Mouse (Mus musculus) heart, postnatal 4 days (tissue): ENCODE measurements at regions not wholly inside any gene's neighbourhood (a gene's known extent, or its start where the extent isn't known, plus 50 kb on each side); places are given as distances from the start of the nearest gene placed in this dataset.
A peak's percentile ranks its signal among the peaks of the same experiment; 100 is the strongest.
"Not testable (repeated sequence)": the region's sequence is repeated elsewhere in the genome, so short reads cannot be mapped to it uniquely, and the experiment has no call there.

Source experiments
- DNase-seq: peaks from one replicate; pipeline ENCODE4 v3.0.0; 2021

DNA sequence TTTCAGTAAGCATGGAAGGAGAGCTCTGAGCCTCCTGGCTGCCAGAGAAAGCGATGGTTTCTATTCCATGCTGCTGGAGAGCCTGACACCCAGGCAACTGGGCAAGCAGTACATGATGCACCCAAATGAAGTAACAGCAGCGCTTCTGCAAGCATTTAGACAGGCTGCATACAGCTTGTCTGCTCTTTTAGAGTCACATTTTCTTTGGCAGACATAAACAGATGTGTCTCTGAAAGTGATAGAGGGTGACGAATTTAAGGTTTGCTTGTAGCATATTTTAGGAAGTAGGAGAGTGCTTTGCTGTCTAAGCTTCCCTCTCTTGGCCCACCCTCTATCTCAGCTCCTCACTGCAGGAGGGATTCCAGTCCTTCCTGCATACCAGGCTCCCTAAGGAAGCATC, 384.0 kb upstream of the Klhl29 start:
- no peak for DNase-seq

DNA sequence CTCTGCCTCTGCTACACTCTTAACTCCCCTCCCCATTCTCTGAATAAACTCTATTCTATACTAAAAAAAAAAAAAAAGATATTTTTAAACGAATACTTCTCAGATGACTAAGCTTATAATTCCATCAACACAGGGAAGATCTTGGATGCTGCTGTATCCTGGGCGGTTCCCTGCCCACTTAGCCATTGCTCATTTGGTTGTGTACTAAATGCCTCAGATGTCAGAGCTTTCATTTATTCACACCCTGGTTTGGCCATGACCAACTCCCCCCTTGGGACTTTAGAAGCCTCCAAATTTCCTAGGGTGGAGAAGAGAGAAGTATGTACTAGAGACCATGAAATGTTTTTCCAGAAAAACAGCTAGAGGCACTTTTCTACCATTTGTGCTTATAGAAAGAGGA, 382.3 kb upstream of the Klhl29 start:
- no peak for DNase-seq

DNA sequence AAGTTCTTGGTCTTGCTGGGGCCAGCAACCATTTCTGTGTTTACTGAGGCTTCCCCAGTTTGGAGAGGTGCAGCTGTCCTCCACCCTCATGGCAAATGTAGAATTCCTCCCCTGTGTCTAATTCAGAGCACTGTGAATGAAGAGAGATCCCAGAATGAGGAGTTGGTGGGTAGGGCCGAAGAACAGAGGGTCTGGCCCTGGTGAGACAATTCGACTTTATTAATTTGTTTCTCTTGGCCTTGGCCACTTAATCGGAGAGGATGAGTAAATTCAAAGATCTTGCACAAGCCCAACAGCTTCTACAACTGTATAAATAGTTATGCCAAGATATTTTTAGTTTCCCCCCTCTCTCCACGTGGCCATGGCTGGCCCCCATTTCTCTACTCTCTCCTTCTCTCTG, 381.9 kb upstream of the Klhl29 start:
- no peak for DNase-seq

DNA sequence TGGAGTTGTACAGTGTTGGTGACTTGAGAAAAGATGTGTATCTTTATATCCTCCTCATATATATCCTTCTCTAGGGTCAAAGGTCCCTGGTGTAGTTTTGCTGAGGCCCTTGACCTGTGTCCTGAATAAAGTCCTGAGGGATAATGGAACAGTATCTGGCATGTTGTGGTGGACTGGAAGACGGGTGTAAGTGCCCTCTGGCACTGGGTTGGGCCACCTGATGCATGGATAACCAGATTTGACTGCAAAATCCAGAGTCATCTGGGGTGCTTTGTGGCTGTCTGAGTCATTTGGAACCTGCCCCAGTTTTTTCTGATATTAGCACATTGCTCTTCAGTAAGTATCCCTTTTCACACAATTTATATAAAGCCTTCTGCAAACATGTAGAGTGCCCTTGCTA, 378.3 kb upstream of the Klhl29 start:
- no peak for DNase-seq

GRCm38 (mm10) chr12:5744086-5744709, 368.7 kb upstream of the Klhl29 start:
- DNase-seq = no peak

GRCm38 (mm10) chr12:5736066-5736465, 360.6 kb upstream of the Klhl29 start:
- no peak for DNase-seq

DNA sequence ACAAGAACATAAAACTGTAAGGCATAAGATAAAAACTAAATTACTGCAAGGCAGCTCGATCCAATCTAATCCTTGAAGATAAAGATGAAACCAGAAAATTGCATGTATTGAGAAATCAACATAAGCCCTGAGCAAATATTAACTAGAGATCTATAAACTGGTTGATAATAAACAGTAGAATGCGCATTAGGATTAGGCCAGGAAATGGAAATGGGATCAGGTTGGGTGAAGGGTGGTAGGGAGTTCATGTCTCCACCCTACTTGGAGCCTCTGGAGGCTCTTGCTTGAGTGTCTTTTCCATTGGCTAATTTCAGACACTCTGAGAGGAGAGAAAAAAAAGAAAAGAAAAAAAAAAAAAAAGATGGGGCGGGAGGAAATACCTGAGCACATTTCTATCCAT, 359.4 kb upstream of the Klhl29 start:
- DNase-seq = no peak

GRCm38 (mm10) chr12:5723113-5723512, 347.6 kb upstream of the Klhl29 start:
- DNase-seq = no peak

GRCm38 (mm10) chr12:5717527-5717926, 342.0 kb upstream of the Klhl29 start:
- DNase-seq = peak; percentile 51

DNA sequence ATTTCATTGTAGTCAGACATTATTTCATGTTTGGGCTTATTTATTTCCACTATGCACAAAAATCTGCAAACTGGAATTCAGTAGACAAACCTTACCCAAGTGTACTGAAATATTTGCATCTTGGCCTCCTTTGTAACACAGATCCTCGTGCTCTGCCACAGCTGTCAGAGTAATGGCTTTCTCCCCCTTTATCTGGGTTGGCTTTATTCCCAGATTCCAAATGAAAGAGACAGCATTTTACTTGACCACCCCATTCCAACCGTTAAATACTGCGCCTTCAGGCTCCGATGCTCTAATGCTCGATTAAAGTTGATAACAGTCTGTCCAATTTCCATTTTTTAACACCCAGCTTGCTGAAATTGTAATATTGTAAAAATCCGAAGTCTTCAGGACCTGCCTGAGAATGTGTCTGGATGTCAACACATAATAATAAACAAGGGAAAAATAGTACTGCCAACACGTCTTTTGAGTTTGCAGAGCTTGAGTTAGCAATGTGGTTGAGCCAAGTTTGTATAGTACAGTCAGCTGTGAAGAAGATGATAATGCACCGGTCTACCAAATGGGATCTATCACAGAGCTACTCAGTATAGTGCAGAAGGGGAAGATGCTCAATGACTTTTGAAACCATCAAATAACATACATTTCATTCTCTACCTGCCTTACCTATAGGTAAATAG, 323.4 kb upstream of the Klhl29 start:
- no peak for DNase-seq

DNA sequence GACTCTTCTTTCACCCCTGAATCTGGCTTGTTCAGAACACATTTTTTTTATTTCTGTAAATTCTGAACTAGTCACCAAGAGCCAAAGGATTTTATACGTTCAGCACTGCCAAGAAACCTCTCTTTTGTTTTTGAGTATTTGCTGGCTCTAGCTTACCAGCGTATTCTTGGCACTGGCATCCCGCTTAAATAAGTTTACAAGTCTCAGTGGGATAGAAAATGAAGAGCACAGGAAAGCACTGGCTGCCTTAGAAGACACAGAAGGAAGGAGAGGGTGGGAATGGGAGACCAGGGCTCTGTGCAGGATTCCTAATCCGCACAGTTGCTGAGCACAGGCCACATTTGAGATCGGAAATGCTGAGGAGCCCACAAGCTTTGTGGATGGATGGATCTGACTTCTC, 306.7 kb upstream of the Klhl29 start:
- DNase-seq = no peak

GRCm38 (mm10) chr12:5678126-5678525, 302.6 kb upstream of the Klhl29 start:
- DNase-seq = not testable (repeated sequence)

DNA sequence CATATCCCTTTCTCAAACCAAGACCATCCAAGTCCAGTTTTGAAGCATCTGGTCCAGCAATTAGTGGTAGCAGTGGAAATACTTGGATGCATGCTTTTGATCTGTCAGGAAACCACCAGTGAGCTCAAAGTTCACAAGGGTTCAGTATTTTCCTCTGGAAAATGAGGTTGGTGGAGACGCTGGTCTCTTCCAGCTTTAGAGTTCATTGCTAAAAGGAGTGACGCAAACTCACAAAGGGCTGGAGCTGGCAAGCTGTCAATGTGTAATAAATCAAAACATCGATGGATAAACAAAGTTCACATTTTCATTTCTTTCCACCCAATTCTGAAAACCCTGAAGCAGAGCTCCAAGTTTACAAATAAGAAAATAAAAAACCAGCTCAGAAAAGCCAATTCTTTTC, 293.0 kb upstream of the Klhl29 start:
- DNase-seq = no peak

- no peak for DNase-seq
Observed at GRCm38 (mm10) chr12:5637571-5638275, 262.2 kb upstream of the Klhl29 start.

DNA sequence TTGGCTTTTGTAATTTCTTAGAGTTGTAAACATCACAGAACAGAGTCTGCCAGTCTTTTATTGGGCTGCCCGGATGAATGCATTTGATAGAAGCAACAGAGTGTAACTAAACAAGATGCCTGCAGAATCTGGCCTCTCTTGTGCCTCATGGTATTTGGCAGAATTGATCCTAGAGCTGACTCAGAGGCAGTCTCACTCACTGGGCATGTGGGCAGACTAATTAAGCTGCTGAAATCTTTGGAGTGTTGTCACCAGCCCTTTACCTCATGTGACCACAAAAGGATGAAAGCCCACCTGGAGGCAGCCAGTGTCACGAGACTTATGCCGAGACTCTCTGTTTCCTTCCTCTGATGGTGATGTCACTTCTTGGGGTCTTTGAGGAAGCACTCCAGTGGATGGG, 258.5 kb upstream of the Klhl29 start:
- no peak for DNase-seq

- DNase-seq = no peak
Observed at GRCm38 (mm10) chr12:5601084-5601654, 225.7 kb upstream of the Klhl29 start.

DNA sequence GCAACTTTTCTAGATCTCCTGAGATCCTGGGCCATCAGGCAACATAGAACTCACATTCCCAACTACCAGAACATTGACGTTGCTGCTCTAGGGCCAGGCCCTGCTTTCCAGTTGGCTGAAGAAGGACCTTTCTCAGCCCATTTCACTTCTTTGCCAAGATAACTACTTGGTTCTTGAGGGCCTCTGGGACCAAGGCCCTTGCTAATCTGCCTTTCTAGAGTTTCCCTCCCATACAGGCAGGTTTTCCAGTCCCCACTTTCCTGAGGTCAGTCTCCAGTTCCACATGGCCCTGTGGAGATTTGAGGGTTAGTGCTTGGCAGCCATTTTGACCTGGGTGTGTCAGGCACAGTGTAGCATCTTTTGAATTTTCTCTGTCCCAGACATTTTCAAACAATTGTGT, 223.9 kb upstream of the Klhl29 start:
- DNase-seq = no peak

GRCm38 (mm10) chr12:5598961-5599360, 223.5 kb upstream of the Klhl29 start:
- no peak for DNase-seq

DNA sequence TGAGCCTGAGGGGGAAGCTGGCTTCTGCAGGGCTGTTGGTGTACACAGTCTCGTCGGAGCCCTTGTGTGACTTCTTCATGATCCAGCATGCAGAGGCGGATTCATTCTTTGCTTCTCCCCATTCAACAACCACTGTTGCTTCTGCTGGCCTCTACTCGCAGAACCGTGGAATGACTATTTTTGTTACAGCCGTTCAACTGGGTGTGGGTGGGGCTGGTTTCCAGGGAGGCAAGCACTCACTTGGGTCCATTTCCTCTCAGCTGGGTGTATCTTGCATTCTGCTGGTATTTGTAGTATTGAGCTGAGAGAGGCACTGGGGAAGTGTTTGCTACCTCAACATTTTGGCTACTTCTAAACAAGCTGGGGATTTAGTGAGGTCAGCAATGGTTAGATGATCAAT, 197.3 kb upstream of the Klhl29 start:
- DNase-seq = no peak

DNA sequence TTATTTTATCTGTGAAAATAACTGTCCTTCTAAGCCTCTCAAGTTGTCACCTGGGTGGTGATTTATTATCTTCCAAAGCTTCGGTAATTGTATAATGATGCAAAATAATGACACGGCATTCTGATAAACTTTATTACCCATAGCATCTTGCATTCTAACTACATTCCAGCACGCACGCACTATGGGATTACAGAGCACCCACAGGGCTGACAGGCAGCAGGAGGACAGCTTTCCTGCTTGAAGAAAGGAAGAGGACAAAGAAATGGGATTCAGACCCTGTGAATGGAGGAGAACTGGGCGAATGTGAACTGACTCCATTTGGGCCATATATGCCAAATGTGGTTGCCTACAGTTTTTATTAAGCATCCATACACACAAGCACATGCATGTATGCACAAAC, 193.5 kb upstream of the Klhl29 start:
- DNase-seq = no peak

GRCm38 (mm10) chr12:5566231-5566630, 190.7 kb upstream of the Klhl29 start:
- no peak for DNase-seq

DNA sequence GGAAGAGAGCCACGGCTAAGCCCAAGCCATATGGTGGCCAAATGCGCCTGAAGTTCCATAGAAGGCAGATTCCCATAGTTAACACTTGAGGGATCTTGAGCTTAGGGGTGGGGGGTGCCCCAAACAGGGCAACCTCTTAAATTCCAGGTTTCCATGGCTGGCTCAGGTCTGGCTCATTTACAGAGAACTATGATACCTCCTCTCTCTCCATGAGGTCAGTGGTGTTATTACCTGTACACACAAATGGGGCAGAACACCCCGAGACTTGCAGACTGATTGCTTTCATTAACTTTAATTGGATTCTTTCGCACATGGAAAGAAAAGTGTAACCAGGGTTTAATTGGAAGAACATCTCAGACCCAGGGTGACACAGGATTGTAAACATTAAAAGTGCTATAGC, 177.1 kb upstream of the Klhl29 start:
- DNase-seq = no peak

GRCm38 (mm10) chr12:5551901-5552300, 176.4 kb upstream of the Klhl29 start:
- no peak for DNase-seq

DNA sequence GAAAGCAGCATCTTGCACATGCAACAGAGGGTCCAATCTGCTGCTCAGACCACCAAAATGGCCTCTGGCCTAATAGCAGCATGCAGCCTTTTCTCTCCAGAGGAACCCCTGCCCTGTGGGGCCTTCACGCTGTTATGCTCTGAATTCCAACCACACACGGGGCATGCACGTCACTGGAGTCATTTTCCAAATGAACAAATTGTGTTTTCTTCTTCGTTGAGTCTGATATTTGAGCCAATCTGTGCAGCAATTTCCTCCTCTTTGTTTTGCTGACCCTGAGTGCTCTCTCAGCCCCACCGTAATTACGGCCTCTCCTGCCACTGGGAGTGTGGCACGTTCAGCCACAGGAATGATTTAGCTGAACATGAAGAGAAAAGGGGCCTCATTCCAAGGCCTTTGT, 174.3 kb upstream of the Klhl29 start:
- DNase-seq = no peak
